Mouse (Mus musculus): ENCODE measurements around the gene Speer4c. TPM values are rescaled to one million over a fixed set of nuclear protein-coding genes. Genes with fewer than 3 reads are reported as not detected.
"Not testable (repeated sequence)": the region's sequence is repeated elsewhere in the genome, so short reads cannot be mapped to it uniquely, and the experiment has no call there.

The Speer4c gene
- polyA plus RNA-seq (2016; fragmentation: Nextera tagmentation; extraction: Ambion mirVana) = not detected in 2 replicates

DNA sequence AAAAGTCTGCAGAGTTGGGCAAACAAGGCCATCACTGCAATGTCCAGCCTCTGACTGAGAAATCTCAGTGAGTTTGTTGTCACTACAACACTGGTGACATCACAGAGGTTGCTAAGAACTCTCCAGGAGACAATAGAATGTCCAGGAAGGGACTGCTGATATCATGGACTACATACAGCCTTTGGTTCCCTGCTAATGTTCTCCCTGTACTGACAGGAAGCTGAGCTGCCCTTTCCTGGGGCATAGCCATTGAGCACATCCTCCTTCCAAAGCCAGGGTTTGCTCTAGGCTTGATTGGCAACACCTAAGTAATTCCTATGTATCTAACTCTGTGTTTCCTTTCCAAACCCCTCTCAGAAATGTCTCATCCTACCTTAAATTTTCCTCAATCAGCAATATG, at the start of gene Speer4c:
TSS of gene Speer4c (minus strand) at position 101 of the 400 bp plus-strand sequence.
- H3K36me3 ChIP-seq; H3K4me1 ChIP-seq; H3K27me3 ChIP-seq (ENCODE audit: low read depth, poor library complexity, severe bottlenecking); H3K9me3 ChIP-seq (replicated peaks); H3K27ac ChIP-seq (replicated peaks); H3K4me3 ChIP-seq; DNase-seq (ENCODE audit: low spot score): not testable (repeated sequence)

DNA sequence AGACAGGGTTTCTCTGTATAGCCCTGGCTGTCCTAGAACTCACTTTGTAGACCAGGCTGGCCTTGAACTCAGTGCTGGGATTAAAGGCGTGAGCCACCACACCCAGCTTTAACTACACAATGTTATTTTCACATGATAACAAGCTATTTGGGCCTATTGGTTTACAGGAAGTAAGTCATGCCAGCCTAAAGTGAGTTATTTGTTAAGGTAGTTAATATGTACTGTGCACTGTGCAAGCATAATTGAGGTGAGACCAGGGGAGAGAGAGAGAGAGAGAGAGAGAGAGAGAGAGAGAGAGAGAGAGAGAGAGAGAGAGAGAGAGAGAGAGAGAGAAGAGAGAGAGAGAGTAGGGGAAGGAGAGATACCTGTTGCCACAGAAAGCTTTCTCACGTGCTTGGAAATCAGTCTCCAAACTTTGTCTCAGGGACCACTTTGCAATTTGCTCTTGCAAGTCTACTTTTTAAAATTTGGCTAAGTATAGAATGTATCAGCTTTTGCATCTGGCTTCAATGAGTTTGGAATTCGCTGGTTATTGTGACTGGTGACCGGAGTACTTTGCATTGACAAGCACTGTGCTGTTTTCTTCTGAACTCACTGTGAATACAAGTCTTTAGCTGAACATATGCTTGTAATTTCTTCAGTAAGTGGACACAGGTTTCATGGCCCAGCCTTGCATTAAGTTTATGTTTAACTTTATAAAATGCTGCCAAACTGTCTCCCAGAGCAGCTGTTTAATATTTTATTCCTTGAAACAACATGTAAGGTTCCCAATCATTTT, 33.6 kb upstream of the Speer4c start:
- no peaks in the 10 kb centered on the region for H3K27me3 ChIP-seq (ENCODE audit: low read depth, poor library complexity, severe bottlenecking)
- 76% methylated on average over 4 of the region's 4 CpGs for WGBS
- H3K27ac ChIP-seq (replicated peaks) = no peak overlapping the region
- H3K9me3 ChIP-seq (replicated peaks) = no peaks in the 10 kb centered on the region
- H3K4me1 ChIP-seq = no peaks in the 10 kb centered on the region
- no peak overlapping the region for H3K4me3 ChIP-seq
- no peak for DNase-seq (ENCODE audit: low spot score)
- H3K36me3 ChIP-seq = no peaks in the 10 kb centered on the region

DNA sequence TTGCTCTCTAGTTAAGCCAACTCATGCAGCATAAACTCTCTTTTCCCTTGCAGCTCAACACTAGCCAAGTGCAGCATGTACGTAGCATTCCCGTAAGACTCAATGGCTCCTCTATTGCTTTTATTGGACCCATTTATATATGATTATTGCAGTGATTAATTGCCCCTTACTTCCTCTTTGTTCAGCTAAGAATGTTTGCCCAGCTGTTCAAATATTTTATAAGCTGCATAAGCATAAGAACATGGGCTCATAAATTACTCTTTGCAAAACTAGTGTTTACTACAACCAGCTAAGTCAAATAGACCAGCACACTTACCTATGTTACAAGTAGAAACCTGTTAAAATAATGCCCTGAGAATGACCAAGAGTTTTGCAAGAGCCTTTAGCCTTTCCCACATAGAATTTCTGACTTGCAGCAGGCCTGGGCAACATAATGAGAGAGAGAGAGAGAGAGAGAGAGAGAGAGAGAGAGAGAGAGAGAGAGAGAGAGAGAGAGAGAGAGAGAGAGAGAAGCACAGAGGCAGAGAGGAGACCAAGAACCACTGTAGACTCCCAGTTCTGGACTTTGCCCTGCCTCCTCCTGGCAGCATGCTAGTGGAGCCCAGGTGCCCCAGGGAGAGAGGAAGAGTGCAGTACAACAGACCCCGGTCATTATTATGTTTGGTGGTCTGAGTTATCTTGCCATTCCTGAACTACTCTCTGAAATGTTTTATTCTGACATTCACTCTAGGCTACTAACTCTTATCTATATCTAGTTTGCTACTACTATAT, 20.2 kb upstream of the Speer4c start:
- Histone ChIP-seq H3K4me1 (no peaks in the 10 kb centered on the region), H3K27ac (replicated peaks) (no peak overlapping the region), H3K9me3 (replicated peaks) (no peaks in the 10 kb centered on the region), H3K4me3 (no peak overlapping the region), H3K36me3 (no peaks in the 10 kb centered on the region), H3K27me3 (ENCODE audit: low read depth, poor library complexity, severe bottlenecking) (no peaks in the 10 kb centered on the region)
- WGBS = 94% methylated on average over 3 of the region's 3 CpGs
- no peak for DNase-seq (ENCODE audit: low spot score)

DNA sequence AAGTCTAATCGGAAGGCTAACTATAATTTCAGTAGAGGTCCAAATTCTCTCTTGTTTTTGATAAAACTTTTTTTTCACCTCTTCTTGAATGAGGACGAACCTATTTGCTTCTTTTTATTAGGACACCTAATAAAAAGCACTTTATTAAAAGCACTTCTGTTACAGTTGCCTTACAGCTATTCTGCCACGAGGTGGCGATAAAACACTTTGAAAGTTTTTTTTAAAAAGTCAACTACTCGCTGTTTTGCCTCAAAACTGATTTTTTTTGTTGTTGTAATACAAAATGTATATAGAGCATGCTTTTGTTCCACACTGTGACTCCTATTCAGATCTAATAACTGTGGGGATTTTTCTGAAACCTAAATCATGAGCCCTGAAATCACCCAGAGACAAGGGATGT, 11.2 kb downstream of the Speer4c start:
- DNase-seq (ENCODE audit: low spot score); H3K4me3 ChIP-seq; H3K27me3 ChIP-seq (ENCODE audit: low read depth, poor library complexity, severe bottlenecking); H3K4me1 ChIP-seq; H3K27ac ChIP-seq (replicated peaks); H3K36me3 ChIP-seq: not testable (repeated sequence)
- peaks cover 13% of the 10 kb centered on the region; the same call in 1 of the 2 replicates for H3K9me3 ChIP-seq (replicated peaks)
- 26% methylated on average over 5 of the region's 5 CpGs for WGBS

DNA sequence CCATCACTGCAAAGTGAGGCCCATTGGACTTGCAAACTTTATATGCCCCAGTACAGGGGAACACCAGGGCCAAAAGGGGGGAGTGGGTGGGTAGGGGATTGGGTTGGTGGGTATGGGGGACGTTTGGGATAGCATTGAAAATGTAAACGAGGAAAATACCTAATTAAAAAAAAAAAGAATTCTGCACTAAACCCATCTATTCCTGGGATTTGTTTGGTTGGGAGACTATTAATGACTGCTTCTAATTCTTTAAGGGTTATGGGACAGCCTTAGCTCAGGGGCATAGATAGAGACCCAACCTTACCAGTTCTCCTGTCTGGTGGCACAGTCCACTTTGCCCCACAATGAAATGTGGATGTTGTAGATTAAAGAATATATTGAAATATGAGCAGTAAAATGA, 16.4 kb downstream of the Speer4c start:
- H3K36me3 ChIP-seq; H3K27me3 ChIP-seq (ENCODE audit: low read depth, poor library complexity, severe bottlenecking); H3K27ac ChIP-seq (replicated peaks); DNase-seq (ENCODE audit: low spot score); H3K4me3 ChIP-seq; H3K4me1 ChIP-seq: not testable (repeated sequence)
- 35% methylated on average over 2 of the region's 2 CpGs for WGBS
- peaks cover 24% of the 10 kb centered on the region; the same call in 1 of the 2 replicates for H3K9me3 ChIP-seq (replicated peaks)

- not testable (repeated sequence) for H3K27me3 ChIP-seq (ENCODE audit: low read depth, poor library complexity, severe bottlenecking); H3K36me3 ChIP-seq
- 88% methylated on average over 4 of the region's 4 CpGs for WGBS
Measured at GRCm38 (mm10) chr5:15691849-15692248, 22.2 kb downstream of the Speer4c start.

GRCm38 (mm10) chr5:15690822-15691221, 23.2 kb downstream of the Speer4c start:
- not testable (repeated sequence) for H3K27ac ChIP-seq (replicated peaks); H3K27me3 ChIP-seq (ENCODE audit: low read depth, poor library complexity, severe bottlenecking); H3K36me3 ChIP-seq; DNase-seq (ENCODE audit: low spot score); H3K4me1 ChIP-seq; H3K4me3 ChIP-seq
- WGBS = 77% methylated on average over 4 of the region's 4 CpGs
- H3K9me3 ChIP-seq (replicated peaks) = peaks cover 45% of the 10 kb centered on the region

More at GRCm38 (mm10) chr5:15691849-15692248, 22.2 kb downstream of the Speer4c start:
- H3K4me1 ChIP-seq; H3K4me3 ChIP-seq; H3K27ac ChIP-seq (replicated peaks); DNase-seq (ENCODE audit: low spot score): not testable (repeated sequence)
- H3K9me3 ChIP-seq (replicated peaks) = peaks cover 38% of the 10 kb centered on the region

- not testable (repeated sequence) for DNase-seq (ENCODE audit: low spot score); H3K27ac ChIP-seq (replicated peaks); H3K4me3 ChIP-seq; H3K36me3 ChIP-seq; H3K4me1 ChIP-seq; H3K27me3 ChIP-seq (ENCODE audit: low read depth, poor library complexity, severe bottlenecking)
- 79% methylated on average over 6 of the region's 6 CpGs for WGBS
- peaks cover 48% of the 10 kb centered on the region for H3K9me3 ChIP-seq (replicated peaks)
Measured at GRCm38 (mm10) chr5:15689659-15690213, 24.3 kb downstream of the Speer4c start.

- DNase-seq (ENCODE audit: low spot score) = peak; percentile 4
- H3K36me3 ChIP-seq; H3K4me1 ChIP-seq; H3K4me3 ChIP-seq; H3K27me3 ChIP-seq (ENCODE audit: low read depth, poor library complexity, severe bottlenecking); H3K27ac ChIP-seq (replicated peaks): not testable (repeated sequence)
- 68% methylated on average over 4 of the region's 4 CpGs for WGBS
- peaks cover 49% of the 10 kb centered on the region for H3K9me3 ChIP-seq (replicated peaks)
Measured at GRCm38 (mm10) chr5:15688874-15689658, 25.0 kb downstream of the Speer4c start.

- not testable (repeated sequence) for H3K27me3 ChIP-seq (ENCODE audit: low read depth, poor library complexity, severe bottlenecking); H3K4me1 ChIP-seq; H3K36me3 ChIP-seq; H3K4me3 ChIP-seq; H3K27ac ChIP-seq (replicated peaks); DNase-seq (ENCODE audit: low spot score)
- peaks cover 41% of the 10 kb centered on the region for H3K9me3 ChIP-seq (replicated peaks)
- WGBS = 80% methylated on average over 8 of the region's 10 CpGs
Measured at GRCm38 (mm10) chr5:15681301-15682035, 32.6 kb downstream of the Speer4c start.

- H3K4me1 ChIP-seq; H3K36me3 ChIP-seq; H3K4me3 ChIP-seq; H3K27me3 ChIP-seq (ENCODE audit: low read depth, poor library complexity, severe bottlenecking); H3K27ac ChIP-seq (replicated peaks): not testable (repeated sequence)
- WGBS = 69% methylated on average over 13 of the region's 13 CpGs
- peak; percentile 15 for DNase-seq (ENCODE audit: low spot score)
- peaks cover 34% of the 10 kb centered on the region for H3K9me3 ChIP-seq (replicated peaks)
Measured at GRCm38 (mm10) chr5:15679980-15680949, 33.8 kb downstream of the Speer4c start.

All from midbrain, embryonic 10.5 days (tissue).